Mouse (Mus musculus): Measurements from ENCODE around the gene Gda. TPM values are rescaled to one million over a fixed set of nuclear protein-coding genes. Genes with fewer than 3 reads are reported as not detected.

Gda gene
- polyA plus RNA-seq, 1 experiment from 2014 or later = 0.32 TPM

GRCm38 (mm10) chr19:21436566-21436965 lies 36.7 kb downstream of the Gda start:
- no peaks in the 10 kb centered on the region for H3K4me1 ChIP-seq
- no peaks in the 10 kb centered on the region for H3K27me3 ChIP-seq
- no peaks in the 10 kb centered on the region for H3K36me3 ChIP-seq
- no peak overlapping the region for H3K27ac ChIP-seq
- no peaks in the 10 kb centered on the region for H3K9me3 ChIP-seq
- WGBS = 86% methylated on average over 3 of the region's 3 CpGs
- no peak overlapping the region for H3K4me2 ChIP-seq
- no peak overlapping the region for H3K9ac ChIP-seq
- no peak for ATAC-seq (ENCODE audit: insufficient number of reproducible peaks, low FRiP score, low TSS enrichment, low read depth)
- H3K4me3 ChIP-seq = no peak overlapping the region

GRCm38 (mm10) chr19:21433348-21433747 lies 39.9 kb downstream of the Gda start:
- no peak overlapping the region for H3K9ac ChIP-seq
- no peak for ATAC-seq (ENCODE audit: insufficient number of reproducible peaks, low FRiP score, low TSS enrichment, low read depth)
- no peaks in the 10 kb centered on the region for H3K9me3 ChIP-seq
- H3K27me3 ChIP-seq = no peaks in the 10 kb centered on the region
- H3K4me1 ChIP-seq = no peaks in the 10 kb centered on the region
- H3K36me3 ChIP-seq = no peaks in the 10 kb centered on the region
- 57% methylated on average over 4 of the region's 4 CpGs for WGBS
- H3K4me2 ChIP-seq = no peak overlapping the region
- no peak overlapping the region for H3K27ac ChIP-seq
- H3K4me3 ChIP-seq = no peak overlapping the region

- H3K27ac ChIP-seq = no peak overlapping the region
- no peaks in the 10 kb centered on the region for H3K27me3 ChIP-seq
- H3K9ac ChIP-seq = no peak overlapping the region
- no peak overlapping the region for H3K4me2 ChIP-seq
- ATAC-seq (ENCODE audit: insufficient number of reproducible peaks, low FRiP score, low TSS enrichment, low read depth) = no peak
- H3K9me3 ChIP-seq = no peaks in the 10 kb centered on the region
- no peaks in the 10 kb centered on the region for H3K36me3 ChIP-seq
- no peaks in the 10 kb centered on the region for H3K4me1 ChIP-seq
- H3K4me3 ChIP-seq = no peak overlapping the region
- WGBS = 86% methylated on average over 2 of the region's 2 CpGs
Observed at GRCm38 (mm10) chr19:21432879-21433278, 40.4 kb downstream of the Gda start.

GRCm38 (mm10) chr19:21432286-21432685 lies 41.0 kb downstream of the Gda start:
- Histone ChIP-seq H3K27me3 (no peaks in the 10 kb centered on the region), H3K4me1 (no peaks in the 10 kb centered on the region), H3K27ac (no peak overlapping the region), H3K4me3 (no peak overlapping the region), H3K9me3 (no peaks in the 10 kb centered on the region), H3K36me3 (no peaks in the 10 kb centered on the region), H3K4me2 (no peak overlapping the region), H3K9ac (no peak overlapping the region)
- no peak for ATAC-seq (ENCODE audit: insufficient number of reproducible peaks, low FRiP score, low TSS enrichment, low read depth)
- WGBS = 93% methylated on average over 3 of the region's 3 CpGs

GRCm38 (mm10) chr19:21425391-21425790 lies 47.9 kb downstream of the Gda start:
- no peak overlapping the region for H3K4me2 ChIP-seq
- no peak for ATAC-seq (ENCODE audit: insufficient number of reproducible peaks, low FRiP score, low TSS enrichment, low read depth)
- 89% methylated on average over 4 of the region's 4 CpGs for WGBS
- no peaks in the 10 kb centered on the region for H3K4me1 ChIP-seq
- H3K27me3 ChIP-seq = no peaks in the 10 kb centered on the region
- no peak overlapping the region for H3K27ac ChIP-seq
- no peaks in the 10 kb centered on the region for H3K9me3 ChIP-seq
- H3K36me3 ChIP-seq = no peaks in the 10 kb centered on the region
- no peak overlapping the region for H3K4me3 ChIP-seq
- no peak overlapping the region for H3K9ac ChIP-seq

DNA sequence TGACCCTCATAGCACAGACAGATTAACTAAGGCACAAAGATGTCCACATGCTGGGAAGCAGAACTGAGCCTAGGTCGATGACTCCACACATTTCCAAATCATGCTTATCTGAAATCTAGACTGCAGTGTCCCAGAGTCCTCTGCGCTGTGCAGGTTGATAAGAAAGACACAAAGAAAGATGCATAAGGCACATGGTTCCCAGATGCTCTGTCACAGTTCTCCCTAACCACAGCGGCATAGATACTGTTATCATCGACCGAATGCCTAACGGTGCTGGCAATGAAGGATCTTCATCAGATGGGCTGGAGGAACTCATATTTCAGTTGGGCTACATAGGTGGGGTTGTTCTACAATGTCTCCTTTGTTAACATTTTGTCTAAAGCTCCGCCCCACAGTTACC lies 49.5 kb downstream of the Gda start:
- no peaks in the 10 kb centered on the region for H3K27me3 ChIP-seq
- H3K27ac ChIP-seq = no peak overlapping the region
- 89% methylated on average over 7 of the region's 7 CpGs for WGBS
- H3K36me3 ChIP-seq = no peaks in the 10 kb centered on the region
- H3K4me1 ChIP-seq = no peaks in the 10 kb centered on the region
- no peak overlapping the region for H3K9ac ChIP-seq
- no peak overlapping the region for H3K4me2 ChIP-seq
- no peaks in the 10 kb centered on the region for H3K9me3 ChIP-seq
- ATAC-seq (ENCODE audit: insufficient number of reproducible peaks, low FRiP score, low TSS enrichment, low read depth) = no peak
- H3K4me3 ChIP-seq = no peak overlapping the region

DNA sequence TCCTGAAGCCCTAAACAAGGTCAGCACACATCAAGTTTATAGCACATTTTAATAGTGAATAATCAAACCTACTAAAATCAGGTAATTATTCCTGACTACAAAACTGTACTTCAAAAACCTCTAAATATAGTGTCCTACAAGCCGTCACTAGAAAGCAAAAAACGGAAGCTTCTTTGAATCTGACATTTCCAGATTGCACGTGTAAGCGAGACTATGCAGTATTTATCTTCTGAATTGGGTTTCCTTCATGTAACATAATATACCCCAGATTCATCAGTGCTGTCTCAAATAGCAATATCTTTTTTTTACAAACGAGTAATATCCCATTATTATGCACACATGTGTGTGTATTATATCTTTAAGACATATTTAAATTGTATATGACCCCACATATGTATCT lies 54.8 kb downstream of the Gda start:
- Histone ChIP-seq H3K4me3 (no peak overlapping the region), H3K27ac (no peak overlapping the region), H3K9ac (no peak overlapping the region), H3K4me2 (no peak overlapping the region), H3K27me3 (no peaks in the 10 kb centered on the region), H3K36me3 (no peaks in the 10 kb centered on the region), H3K9me3 (no peaks in the 10 kb centered on the region), H3K4me1 (no peaks in the 10 kb centered on the region)
- WGBS = 78% methylated on average over 5 of the region's 5 CpGs
- no peak for ATAC-seq (ENCODE audit: insufficient number of reproducible peaks, low FRiP score, low TSS enrichment, low read depth)

- H3K27ac ChIP-seq = no peak overlapping the region
- no peaks in the 10 kb centered on the region for H3K36me3 ChIP-seq
- H3K4me2 ChIP-seq = no peak overlapping the region
- H3K9ac ChIP-seq = no peak overlapping the region
- no peak for ATAC-seq (ENCODE audit: insufficient number of reproducible peaks, low FRiP score, low TSS enrichment, low read depth)
- no peak overlapping the region for H3K4me3 ChIP-seq
- WGBS = 73% methylated on average over 3 of the region's 3 CpGs
- H3K9me3 ChIP-seq = no peaks in the 10 kb centered on the region
- H3K27me3 ChIP-seq = no peaks in the 10 kb centered on the region
- H3K4me1 ChIP-seq = no peaks in the 10 kb centered on the region
Observed at GRCm38 (mm10) chr19:21415377-21415776, 57.9 kb downstream of the Gda start.

- Histone ChIP-seq H3K4me3 (no peak overlapping the region), H3K27ac (no peak overlapping the region), H3K9me3 (no peaks in the 10 kb centered on the region), H3K9ac (no peak overlapping the region), H3K4me1 (no peaks in the 10 kb centered on the region), H3K36me3 (no peaks in the 10 kb centered on the region), H3K27me3 (no peaks in the 10 kb centered on the region), H3K4me2 (no peak overlapping the region)
- ATAC-seq (ENCODE audit: insufficient number of reproducible peaks, low FRiP score, low TSS enrichment, low read depth) = no peak
- WGBS = 88% methylated on average over 4 of the region's 4 CpGs
Observed at GRCm38 (mm10) chr19:21409178-21409577, 64.1 kb downstream of the Gda start.

- no peak overlapping the region for H3K4me3 ChIP-seq
- H3K36me3 ChIP-seq = no peaks in the 10 kb centered on the region
- H3K9me3 ChIP-seq = no peaks in the 10 kb centered on the region
- no peak overlapping the region for H3K9ac ChIP-seq
- no peaks in the 10 kb centered on the region for H3K4me1 ChIP-seq
- no peaks in the 10 kb centered on the region for H3K27me3 ChIP-seq
- H3K27ac ChIP-seq = no peak overlapping the region
- no peak for ATAC-seq (ENCODE audit: insufficient number of reproducible peaks, low FRiP score, low TSS enrichment, low read depth)
- no peak overlapping the region for H3K4me2 ChIP-seq
- WGBS = 91% methylated on average over 1 of the region's 1 CpGs
Observed at GRCm38 (mm10) chr19:21407363-21407762, 65.9 kb downstream of the Gda start.

- Histone ChIP-seq H3K9ac (no peak overlapping the region), H3K4me3 (no peak overlapping the region), H3K4me1 (no peaks in the 10 kb centered on the region), H3K27ac (no peak overlapping the region), H3K4me2 (no peak overlapping the region), H3K36me3 (no peaks in the 10 kb centered on the region), H3K9me3 (no peaks in the 10 kb centered on the region), H3K27me3 (no peaks in the 10 kb centered on the region)
- no peak for ATAC-seq (ENCODE audit: insufficient number of reproducible peaks, low FRiP score, low TSS enrichment, low read depth)
Observed at GRCm38 (mm10) chr19:21397994-21398393, 75.3 kb downstream of the Gda start.

- 92% methylated on average over 7 of the region's 7 CpGs for WGBS
- Histone ChIP-seq H3K4me3 (no peak overlapping the region), H3K27me3 (no peaks in the 10 kb centered on the region), H3K4me1 (no peaks in the 10 kb centered on the region), H3K36me3 (no peaks in the 10 kb centered on the region), H3K4me2 (no peak overlapping the region), H3K27ac (no peak overlapping the region), H3K9ac (no peak overlapping the region), H3K9me3 (no peaks in the 10 kb centered on the region)
- no peak for ATAC-seq (ENCODE audit: insufficient number of reproducible peaks, low FRiP score, low TSS enrichment, low read depth)
Observed at GRCm38 (mm10) chr19:21396364-21396763, 76.9 kb downstream of the Gda start.

GRCm38 (mm10) chr19:21390904-21391303 lies 82.3 kb downstream of the Gda start:
- Histone ChIP-seq H3K9ac (no peak overlapping the region), H3K4me2 (no peak overlapping the region), H3K36me3 (no peaks in the 10 kb centered on the region), H3K27ac (no peak overlapping the region), H3K4me3 (no peak overlapping the region), H3K4me1 (no peaks in the 10 kb centered on the region), H3K27me3 (no peaks in the 10 kb centered on the region), H3K9me3 (no peaks in the 10 kb centered on the region)
- no peak for ATAC-seq (ENCODE audit: insufficient number of reproducible peaks, low FRiP score, low TSS enrichment, low read depth)
- WGBS = 87% methylated on average over 7 of the region's 7 CpGs

Measured in limb, embryonic 15.5 days (tissue).